Mouse (Mus musculus): ENCODE measurements around the gene Actr6. TPM values are rescaled to one million over a fixed set of nuclear protein-coding genes. Genes with fewer than 3 reads are reported as not detected.

Gene Actr6
- total and polyA plus RNA-seq, 2 experiments: 1.8 to 19.6 TPM

- H3K27ac ChIP-seq (replicated peaks; ENCODE audit: insufficient read depth, low read depth, low read length): no peak overlapping the region
- no peaks in the 10 kb centered on the region for H3K4me1 ChIP-seq (ENCODE audit: control insufficient read depth, insufficient read depth, low read length)
- WGBS: 83% methylated on average over 3 of the region's 3 CpGs
- H3K9ac ChIP-seq (ENCODE audit: low read depth, low read length): no peak overlapping the region
- H3K79me2 ChIP-seq (ENCODE audit: control insufficient read depth, insufficient read depth, low read length): no peaks in the 10 kb centered on the region
- DNase-seq (ENCODE audit: extremely low read depth, low read depth, low spot score): no peak
- no peaks in the 10 kb centered on the region for H3K27me3 ChIP-seq (ENCODE audit: control insufficient read depth, insufficient read depth, low read length)
- H3K36me3 ChIP-seq (ENCODE audit: control insufficient read depth, insufficient read depth, low read length): no peaks in the 10 kb centered on the region
- no peak overlapping the region for H3K4me3 ChIP-seq (ENCODE audit: insufficient read depth, low read depth, low read length)
- TF ChIP-seq CTCF (IDR thresholded peaks at IDR 0.05; ENCODE audit: low read depth, low read length): no peak
- no peak for TF ChIP-seq POLR2A (IDR thresholded peaks at IDR 0.05; ENCODE audit: extremely low read depth, insufficient read depth, low read length)
Measured at GRCm38 (mm10) chr10:89737887-89738286, 5.8 kb upstream of the Actr6 start.

GRCm38 (mm10) chr10:89737092-89737491, 5.0 kb upstream of the Actr6 start:
- H3K9ac ChIP-seq (ENCODE audit: low read depth, low read length): no peak overlapping the region
- no peak overlapping the region for H3K27ac ChIP-seq (replicated peaks; ENCODE audit: insufficient read depth, low read depth, low read length)
- DNase-seq (ENCODE audit: extremely low read depth, low read depth, low spot score): no peak
- no peaks in the 10 kb centered on the region for H3K79me2 ChIP-seq (ENCODE audit: control insufficient read depth, insufficient read depth, low read length)
- H3K4me3 ChIP-seq (ENCODE audit: insufficient read depth, low read depth, low read length): no peak overlapping the region
- H3K4me1 ChIP-seq (ENCODE audit: control insufficient read depth, insufficient read depth, low read length): 0 out of 2 replicates have a peak, but pooled peaks cover 2% of the 10 kb centered on the region
- H3K36me3 ChIP-seq (ENCODE audit: control insufficient read depth, insufficient read depth, low read length): no peaks in the 10 kb centered on the region
- H3K27me3 ChIP-seq (ENCODE audit: control insufficient read depth, insufficient read depth, low read length): no peaks in the 10 kb centered on the region
- 59% methylated on average over 5 of the region's 5 CpGs for WGBS
- TF ChIP-seq POLR2A (IDR thresholded peaks at IDR 0.05; ENCODE audit: extremely low read depth, insufficient read depth, low read length): no peak
- TF ChIP-seq CTCF (IDR thresholded peaks at IDR 0.05; ENCODE audit: low read depth, low read length): no peak

GRCm38 (mm10) chr10:89731341-89731740, 754 bp downstream of the Actr6 start:
- 9% methylated on average over 5 of the region's 5 CpGs for WGBS
- Histone ChIP-seq H3K36me3 (ENCODE audit: control insufficient read depth, insufficient read depth, low read length) (peaks cover 9% of the 10 kb centered on the region), H3K4me1 (ENCODE audit: control insufficient read depth, insufficient read depth, low read length) (peaks cover 16% of the 10 kb centered on the region), H3K27me3 (ENCODE audit: control insufficient read depth, insufficient read depth, low read length) (no peaks in the 10 kb centered on the region), H3K4me3 (ENCODE audit: insufficient read depth, low read depth, low read length) (peak overlapping the region; percentile 69), H3K9ac (ENCODE audit: low read depth, low read length) (peak overlapping the region; percentile 71), H3K79me2 (ENCODE audit: control insufficient read depth, insufficient read depth, low read length) (no peaks in the 10 kb centered on the region; the same call in 1 of the 2 replicates), H3K27ac (replicated peaks; ENCODE audit: insufficient read depth, low read depth, low read length) (peak overlapping the region; percentile 30)
- TF ChIP-seq POLR2A (IDR thresholded peaks at IDR 0.05; ENCODE audit: extremely low read depth, insufficient read depth, low read length): no peak
- no peak for TF ChIP-seq CTCF (IDR thresholded peaks at IDR 0.05; ENCODE audit: low read depth, low read length)
- peak; percentile 43 for DNase-seq (ENCODE audit: extremely low read depth, low read depth, low spot score)

GRCm38 (mm10) chr10:89730386-89730785, 1.7 kb downstream of the Actr6 start:
- TF ChIP-seq POLR2A (IDR thresholded peaks at IDR 0.05; ENCODE audit: extremely low read depth, insufficient read depth, low read length): no peak
- no peak for TF ChIP-seq CTCF (IDR thresholded peaks at IDR 0.05; ENCODE audit: low read depth, low read length)
- Histone ChIP-seq H3K9ac (ENCODE audit: low read depth, low read length) (peak overlapping the region; percentile 42; the same call in 1 of the 2 replicates), H3K79me2 (ENCODE audit: control insufficient read depth, insufficient read depth, low read length) (no peaks in the 10 kb centered on the region; the same call in 1 of the 2 replicates), H3K36me3 (ENCODE audit: control insufficient read depth, insufficient read depth, low read length) (peaks cover 17% of the 10 kb centered on the region), H3K27ac (replicated peaks; ENCODE audit: insufficient read depth, low read depth, low read length) (peak overlapping the region; percentile 97), H3K4me1 (ENCODE audit: control insufficient read depth, insufficient read depth, low read length) (peaks cover 16% of the 10 kb centered on the region), H3K4me3 (ENCODE audit: insufficient read depth, low read depth, low read length) (no peak overlapping the region; the same call in 1 of the 2 replicates), H3K27me3 (ENCODE audit: control insufficient read depth, insufficient read depth, low read length) (no peaks in the 10 kb centered on the region)
- peak; percentile 94 for DNase-seq (ENCODE audit: extremely low read depth, low read depth, low spot score)
- WGBS: 20% methylated on average over 6 of the region's 6 CpGs

- TF ChIP-seq CTCF (IDR thresholded peaks at IDR 0.05; ENCODE audit: low read depth, low read length): no peak
- no peak for TF ChIP-seq POLR2A (IDR thresholded peaks at IDR 0.05; ENCODE audit: extremely low read depth, insufficient read depth, low read length)
- Histone ChIP-seq H3K27ac (replicated peaks; ENCODE audit: insufficient read depth, low read depth, low read length) (peak overlapping the region; percentile 60), H3K36me3 (ENCODE audit: control insufficient read depth, insufficient read depth, low read length) (peaks cover 33% of the 10 kb centered on the region), H3K27me3 (ENCODE audit: control insufficient read depth, insufficient read depth, low read length) (no peaks in the 10 kb centered on the region), H3K79me2 (ENCODE audit: control insufficient read depth, insufficient read depth, low read length) (peaks cover 2% of the 10 kb centered on the region; the same call in 1 of the 2 replicates), H3K4me3 (ENCODE audit: insufficient read depth, low read depth, low read length) (no peak overlapping the region), H3K9ac (ENCODE audit: low read depth, low read length) (no peak overlapping the region), H3K4me1 (ENCODE audit: control insufficient read depth, insufficient read depth, low read length) (peaks cover 15% of the 10 kb centered on the region)
- 28% methylated on average over 14 of the region's 14 CpGs for WGBS
- DNase-seq (ENCODE audit: extremely low read depth, low read depth, low spot score): peak; percentile 93
Measured at GRCm38 (mm10) chr10:89722247-89723195, 9.6 kb downstream of the Actr6 start.

Measured in liver, adult 2 months (tissue).